Mouse (Mus musculus): Measurements from ENCODE around the gene Ypel2.

DNA sequence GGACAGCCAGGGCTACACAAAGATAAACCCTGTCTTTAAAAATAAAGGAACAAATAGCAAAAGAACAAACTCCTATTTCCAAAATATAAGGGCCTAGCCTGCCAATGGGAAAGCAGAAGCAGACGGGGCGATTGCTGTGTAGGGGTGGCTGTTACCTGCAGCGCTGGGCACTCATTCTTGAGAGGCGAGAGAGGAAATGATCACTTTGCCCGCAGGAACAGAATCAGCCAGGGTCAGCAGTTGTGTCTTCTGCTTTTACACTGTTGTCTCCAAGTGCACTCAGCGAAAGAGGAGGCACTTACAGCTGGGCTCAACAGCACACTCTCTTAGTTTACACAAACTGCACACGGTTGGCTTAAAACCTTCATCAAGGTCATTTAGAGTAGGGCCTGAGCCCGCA lies 25.9 kb upstream of the Ypel2 start:
- TF ChIP-seq POLR2A (IDR thresholded peaks at IDR 0.05; ENCODE audit: low read depth, low read length) (no peak), CTCF (IDR thresholded peaks at IDR 0.05; ENCODE audit: extremely low read depth, insufficient read depth, insufficient read length, insufficient replicate concordance) (no peak)
